Mouse (Mus musculus) MEL (cell line): Measurements from ENCODE around the gene Dync2h1. TPM values are rescaled to one million over a fixed set of nuclear protein-coding genes. Genes with fewer than 3 reads are reported as not detected.

Experiments used
- DNase-seq: peaks from one replicate; pipeline ENCODE4 v3.0.0; 2011; ENCODE audit warnings: low read depth, low spot score
- H3K27ac ChIP-seq: 2 replicates; pipeline ENCODE4 v1.5.1; 2012; ENCODE audit warnings: low read depth, mild to moderate bottlenecking, control low read depth, low read length, moderate library complexity; ENCODE audit not compliant: control insufficient read depth
- H3K27me3 ChIP-seq, 2 experiments: fragments of 150-350 bp in 1 of 2; sonication (generic) in 1 of 2; 2 replicates each; pipeline ENCODE4 v1.6.1; 2012; ENCODE audit warnings: low read length in 2 of 2, mild to moderate bottlenecking in 2 of 2, improper control_type of control experiment in 1 of 2, moderate library complexity in 1 of 2; ENCODE audit not compliant: insufficient read depth in 2 of 2, control insufficient read depth in 1 of 2
- H3K36me3 ChIP-seq, 2 experiments: 2 replicates each; pipeline ENCODE4 v1.6.1; 2012 to 2014; ENCODE audit warnings: low read length in 2 of 2, improper control_type of control experiment in 1 of 2, inconsistent platforms in 1 of 2, mild to moderate bottlenecking in 1 of 2; ENCODE audit not compliant: insufficient read depth in 2 of 2, control insufficient read depth in 1 of 2
- H3K4me1 ChIP-seq, 2 experiments: fragments of 150-350 bp in 1 of 2; sonication (generic) in 1 of 2; 2 replicates each; pipeline ENCODE4 v1.6.1; 2012; ENCODE audit warnings: low read length in 2 of 2, improper control_type of control experiment in 1 of 2, mild to moderate bottlenecking in 1 of 2; ENCODE audit not compliant: insufficient read depth in 2 of 2, control insufficient read depth in 1 of 2
- H3K4me3 ChIP-seq, 2 experiments: fragments of 150-350 bp in 1 of 2; sonication (generic) in 1 of 2; 2 replicates each; pipeline ENCODE4 v1.5.1; 2012; ENCODE audit warnings: low read depth in 2 of 2, low read length in 2 of 2, mild to moderate bottlenecking in 2 of 2, moderate library complexity in 2 of 2, control low read depth in 1 of 2, improper control_type of control experiment in 1 of 2; ENCODE audit not compliant: control insufficient read depth in 1 of 2, insufficient read depth in 1 of 2
- H3K79me2 ChIP-seq: 2 replicates; pipeline ENCODE4 v1.6.1; 2012; ENCODE audit warnings: mild to moderate bottlenecking, low read length, moderate library complexity; ENCODE audit not compliant: control insufficient read depth, poor library complexity, insufficient read depth
- H3K9ac ChIP-seq: 2 replicates; pipeline ENCODE4 v1.6.1; 2012; ENCODE audit warnings: low read depth, mild to moderate bottlenecking, control low read depth, low read length, moderate library complexity; ENCODE audit not compliant: control insufficient read depth, poor library complexity, severe bottlenecking
- H3K9me3 ChIP-seq: fragments of 150-350 bp; sonication (generic); replicated peaks from 2 replicates; pipeline ENCODE4 v1.6.1; 2012; ENCODE audit warnings: mild to moderate bottlenecking, low read length, improper control_type of control experiment, moderate library complexity; ENCODE audit not compliant: insufficient read depth
- BHLHE40 ChIP-seq: IDR thresholded peaks from 2 replicates; pipeline ENCODE4 v1.6.1; 2012; ENCODE audit warnings: low read depth, mild to moderate bottlenecking, inconsistent platforms, low read length, improper control_type of control experiment, borderline replicate concordance
- CHD1 ChIP-seq: IDR thresholded peaks from 2 replicates; pipeline ENCODE4 v1.6.1; 2012; ENCODE audit warnings: low read depth, mild to moderate bottlenecking, inconsistent platforms, low read length, improper control_type of control experiment
- E2F4 ChIP-seq: IDR thresholded peaks from 2 replicates; pipeline ENCODE4 v1.6.1; 2011; ENCODE audit warnings: low read depth, low read length, improper control_type of control experiment, borderline replicate concordance
- EP300 ChIP-seq, 2 experiments: IDR thresholded peaks; 2 replicates each; pipeline ENCODE4 v1.6.1; 2011; ENCODE audit warnings: improper control_type of control experiment in 2 of 2, low read length in 2 of 2, low read depth in 1 of 2, mild to moderate bottlenecking in 1 of 2
- ETS1 ChIP-seq: IDR thresholded peaks from 2 replicates; pipeline ENCODE4 v1.6.1; 2012; ENCODE audit warnings: low read depth, mild to moderate bottlenecking, inconsistent platforms, low read length, improper control_type of control experiment, moderate library complexity
- HCFC1 ChIP-seq: IDR thresholded peaks from 2 replicates; pipeline ENCODE4 v1.6.1; 2012; ENCODE audit warnings: low read depth, mild to moderate bottlenecking, inconsistent platforms, low read length, improper control_type of control experiment, moderate library complexity
- JUND ChIP-seq: IDR thresholded peaks from 2 replicates; pipeline ENCODE4 v1.6.1; 2011; ENCODE audit warnings: low read depth, mild to moderate bottlenecking, improper control_type of control experiment, low read length
- MAX ChIP-seq: IDR thresholded peaks from 2 replicates; pipeline ENCODE4 v1.6.1; 2011; ENCODE audit warnings: low read length, improper control_type of control experiment
- MAZ ChIP-seq: IDR thresholded peaks from 2 replicates; pipeline ENCODE4 v1.6.1; 2012; ENCODE audit warnings: low read depth, mild to moderate bottlenecking, inconsistent platforms, low read length, improper control_type of control experiment
- MEF2A ChIP-seq: IDR thresholded peaks from 2 replicates; pipeline ENCODE4 v1.6.1; 2014; ENCODE audit warnings: low read depth, mild to moderate bottlenecking, inconsistent platforms, low read length, improper control_type of control experiment; ENCODE audit not compliant: poor library complexity, insufficient replicate concordance, severe bottlenecking; ENCODE audit errors: extremely low read depth
- MXI1 ChIP-seq: IDR thresholded peaks from 2 replicates; pipeline ENCODE4 v1.6.1; 2011; ENCODE audit warnings: mild to moderate bottlenecking, low read depth, low read length, improper control_type of control experiment
- MYB ChIP-seq: IDR thresholded peaks from 2 replicates; pipeline ENCODE4 v1.6.1; 2011; ENCODE audit warnings: mild to moderate bottlenecking, low read depth, low read length, improper control_type of control experiment
- NRF1 ChIP-seq: IDR thresholded peaks from 2 replicates; pipeline ENCODE4 v1.6.1; 2014; ENCODE audit warnings: low read depth, mild to moderate bottlenecking, inconsistent platforms, low read length, improper control_type of control experiment, moderate library complexity; ENCODE audit not compliant: poor library complexity, insufficient read depth, severe bottlenecking
- RAD21 ChIP-seq: IDR thresholded peaks from 2 replicates; pipeline ENCODE4 v1.6.1; 2011; ENCODE audit warnings: mild to moderate bottlenecking, low read depth, low read length, improper control_type of control experiment
- SIN3A ChIP-seq: IDR thresholded peaks from 2 replicates; pipeline ENCODE4 v1.6.1; 2012; ENCODE audit warnings: low read length, improper control_type of control experiment, inconsistent platforms
- TAL1 ChIP-seq: IDR thresholded peaks from 2 replicates; pipeline ENCODE4 v1.6.1; 2012; ENCODE audit warnings: mild to moderate bottlenecking, inconsistent platforms, low read length, moderate library complexity, mixed read lengths
- TBP ChIP-seq: IDR thresholded peaks from 2 replicates; pipeline ENCODE4 v1.8.0; 2011; ENCODE audit warnings: low read depth, low read length, improper control_type of control experiment
- USF1 ChIP-seq: IDR thresholded peaks from 2 replicates; pipeline ENCODE4 v1.6.1; 2014; ENCODE audit warnings: low read depth, mild to moderate bottlenecking, inconsistent platforms, low read length, improper control_type of control experiment, moderate library complexity
- ZC3H11A ChIP-seq: IDR thresholded peaks from 2 replicates; pipeline ENCODE4 v1.6.1; 2012; ENCODE audit warnings: low read depth, mild to moderate bottlenecking, inconsistent platforms, low read length, improper control_type of control experiment
- ZKSCAN1 ChIP-seq: IDR thresholded peaks from 2 replicates; pipeline ENCODE4 v1.6.1; 2012; ENCODE audit warnings: low read depth, mild to moderate bottlenecking, inconsistent platforms, low read length, improper control_type of control experiment, moderate library complexity
- ZMIZ1 ChIP-seq: IDR thresholded peaks from 2 replicates; pipeline ENCODE4 v1.6.1; 2012; ENCODE audit warnings: low read depth, mild to moderate bottlenecking, inconsistent platforms, low read length, improper control_type of control experiment, moderate library complexity
- ZNF384 ChIP-seq: IDR thresholded peaks from 2 replicates; pipeline ENCODE4 v1.6.1; 2012; ENCODE audit warnings: low read depth, mild to moderate bottlenecking, inconsistent platforms, low read length, improper control_type of control experiment
- polyA plus RNA-seq, 2 experiments: library from polyadenylated mRNA; stranded (reverse) in 1 of 2; unstranded in 1 of 2; fragments of >175 nt in 1 of 2; fragments of >200 nt in 1 of 2; gene quantifications; 2 replicates each; pipeline versions ENCODE4 v1.2.1 to v1.2.4; 2012; ENCODE audit warnings: low replicate concordance in 2 of 2, low read depth in 1 of 2; ENCODE audit not compliant: insufficient read length in 2 of 2, insufficient read depth in 1 of 2, missing spikeins in 1 of 2
- total RNA-seq: library from RNA; depleted of rRNA; stranded (reverse); fragments of 300-350 nt; gene quantifications from 2 replicates; pipeline ENCODE4 v1.2.3, GENCODE M21; 2012

Dync2h1 gene
- total and polyA plus RNA-seq, 3 experiments = 3.2 to 4.5 TPM; not detected in 1

DNA sequence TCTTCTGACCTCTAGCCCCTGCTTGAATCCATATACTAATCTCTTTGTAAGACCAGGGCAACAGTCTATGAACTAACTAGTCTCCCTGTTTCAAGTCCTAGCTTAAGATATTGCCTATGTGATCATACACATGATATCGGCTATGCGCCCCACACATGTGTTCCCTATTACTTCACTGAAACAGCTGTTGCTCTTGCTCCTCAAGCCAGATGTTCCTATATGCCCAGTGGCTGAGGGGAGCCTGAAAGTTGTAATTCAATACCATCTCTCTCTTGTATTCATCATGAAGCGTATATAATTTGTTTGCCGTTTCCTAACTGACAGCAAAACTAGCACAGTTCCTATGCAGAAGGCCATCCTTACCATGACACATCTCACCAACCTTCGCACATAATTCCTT, 23.6 kb downstream of the Dync2h1 start:
- no peaks in the 10 kb centered on the region for H3K79me2 ChIP-seq
- no peak overlapping the region for H3K9ac ChIP-seq
- no peaks in the 10 kb centered on the region for H3K9me3 ChIP-seq
- H3K4me1 ChIP-seq = no peaks in the 10 kb centered on the region; a peak in 1 of 4 replicates
- no peak for DNase-seq
- H3K4me3 ChIP-seq = no peak overlapping the region
- TF ChIP-seq ZC3H11A = no peak
- TF ChIP-seq TAL1 = no peak
- no peak for TF ChIP-seq ZNF384
- TF ChIP-seq MYB = no peak
- no peak for TF ChIP-seq MXI1
- no peak for TF ChIP-seq USF1
- TF ChIP-seq BHLHE40 = no peak
- no peak for TF ChIP-seq HCFC1
- no peak for TF ChIP-seq RAD21
- TF ChIP-seq ZMIZ1 = no peak
- no peak for TF ChIP-seq MAZ
- TF ChIP-seq MAX = no peak
- TF ChIP-seq ZKSCAN1 = no peak
- TF ChIP-seq ETS1 = no peak
- no peak for TF ChIP-seq E2F4
- TF ChIP-seq CHD1 = no peak
- no peak for TF ChIP-seq SIN3A
- TF ChIP-seq TBP = no peak
- no peak overlapping the region for H3K27ac ChIP-seq
- H3K27me3 ChIP-seq = no peaks in the 10 kb centered on the region
- H3K36me3 ChIP-seq = no peaks in the 10 kb centered on the region; a peak in 1 of 4 replicates

DNA sequence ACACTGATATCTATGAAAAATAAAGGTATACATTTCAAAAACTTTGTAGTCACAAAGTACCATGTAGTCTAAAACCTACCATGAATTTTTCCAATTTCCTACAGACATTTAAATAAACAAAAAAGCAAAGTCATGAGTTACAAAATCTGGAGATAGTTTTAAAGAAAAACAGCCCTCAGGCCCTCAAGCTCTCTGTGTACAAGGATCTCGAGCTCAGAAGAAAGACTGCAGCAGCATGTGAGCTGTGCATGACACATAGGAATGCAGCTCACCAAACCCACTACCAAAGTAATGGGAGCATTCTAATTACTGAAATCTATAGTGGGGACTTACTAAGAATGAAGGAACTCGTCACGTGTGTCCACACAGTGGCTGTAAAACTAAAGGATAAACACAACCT, 24.5 kb downstream of the Dync2h1 start:
- Histone ChIP-seq H3K9me3 (no peaks in the 10 kb centered on the region), H3K4me3 (no peak overlapping the region), H3K4me1 (peaks cover under 1 to 1% of the 10 kb centered on the region in 2 experiments; a peak in 3 of 4 replicates), H3K27ac (no peak overlapping the region), H3K79me2 (no peaks in the 10 kb centered on the region), H3K9ac (no peak overlapping the region), H3K27me3 (no peaks in the 10 kb centered on the region), H3K36me3 (peaks cover 0 to 6% of the 10 kb centered on the region in 2 experiments; a peak in 3 of 4 replicates)
- DNase-seq = no peak
- TF ChIP-seq ETS1 (no peak), EP300 (IDR thresholded peaks at IDR 0.05; ENCODE audit: low read depth in 1 of 2, low read length in 2 of 2) (no peak), NRF1 (no peak), JUND (no peak), MAX (no peak), MEF2A (no peak), MYB (no peak), USF1 (no peak)
